Mouse (Mus musculus) urinary bladder, postnatal 4 days (tissue): Measurements from ENCODE around the gene Nadk2.

Experiments used
- DNase-seq, 2 experiments: peaks; one replicate each; pipeline ENCODE4 v3.0.0; 2021 to 2022; ENCODE audit warnings: low spot score in 2 of 2

The Nadk2 gene

DNA sequence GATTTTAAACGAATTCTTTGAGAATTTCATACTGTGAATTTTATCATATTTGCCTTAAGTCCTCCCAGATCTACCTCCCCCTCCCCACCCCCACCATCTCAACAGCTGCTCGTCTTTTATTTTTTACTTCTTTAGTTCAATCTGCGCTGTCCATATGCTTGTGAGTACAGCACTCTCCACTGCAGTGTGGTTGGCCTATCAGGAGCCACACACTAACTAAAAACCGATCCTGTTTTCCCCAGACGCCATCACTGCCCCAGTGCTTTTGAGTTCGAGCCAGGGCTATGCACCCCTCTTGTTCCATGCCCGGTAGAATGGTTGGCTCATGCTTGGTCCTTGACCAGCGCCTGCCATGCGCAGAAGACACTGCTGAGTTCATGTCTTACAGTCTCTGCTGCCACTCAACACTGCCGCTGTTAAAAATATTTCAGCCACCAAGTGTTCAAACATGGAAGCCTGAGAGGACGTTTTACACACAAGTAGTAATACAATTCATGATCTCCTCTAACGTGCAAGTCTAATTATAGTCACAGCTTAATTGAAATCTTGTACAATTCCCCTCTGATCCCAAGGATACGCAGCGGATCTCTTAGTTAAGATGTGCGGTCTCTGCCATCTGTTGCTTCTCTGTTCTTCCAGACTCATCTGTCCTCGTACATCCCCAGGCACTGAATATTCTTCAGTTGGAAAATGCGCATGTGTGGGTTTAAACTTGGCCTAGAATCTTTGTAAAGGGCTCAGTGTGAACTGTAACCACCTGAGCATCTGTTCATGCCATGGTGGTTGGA is 17.0 kb downstream of the Nadk2 start:
- no peak for DNase-seq

DNA sequence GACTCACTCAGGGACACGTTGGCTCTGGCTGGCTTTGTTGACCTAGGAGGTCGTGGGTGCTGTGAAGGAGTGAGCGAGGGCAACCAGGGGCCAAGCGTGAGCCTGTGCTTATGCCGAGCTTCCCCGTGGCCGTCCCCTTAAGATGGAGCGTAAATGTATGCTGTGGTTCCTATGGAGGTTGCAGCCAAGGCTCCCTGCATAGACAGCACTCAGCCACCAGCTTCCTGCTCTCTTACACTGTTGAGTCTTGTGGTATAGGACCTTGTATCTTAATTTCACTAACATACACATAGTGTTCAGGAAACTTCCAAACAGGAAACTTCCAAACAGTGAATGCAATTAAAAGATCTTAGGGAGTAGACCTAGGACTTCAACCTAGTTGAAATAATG is 17.6 kb downstream of the Nadk2 start:
- no peak for DNase-seq

DNA sequence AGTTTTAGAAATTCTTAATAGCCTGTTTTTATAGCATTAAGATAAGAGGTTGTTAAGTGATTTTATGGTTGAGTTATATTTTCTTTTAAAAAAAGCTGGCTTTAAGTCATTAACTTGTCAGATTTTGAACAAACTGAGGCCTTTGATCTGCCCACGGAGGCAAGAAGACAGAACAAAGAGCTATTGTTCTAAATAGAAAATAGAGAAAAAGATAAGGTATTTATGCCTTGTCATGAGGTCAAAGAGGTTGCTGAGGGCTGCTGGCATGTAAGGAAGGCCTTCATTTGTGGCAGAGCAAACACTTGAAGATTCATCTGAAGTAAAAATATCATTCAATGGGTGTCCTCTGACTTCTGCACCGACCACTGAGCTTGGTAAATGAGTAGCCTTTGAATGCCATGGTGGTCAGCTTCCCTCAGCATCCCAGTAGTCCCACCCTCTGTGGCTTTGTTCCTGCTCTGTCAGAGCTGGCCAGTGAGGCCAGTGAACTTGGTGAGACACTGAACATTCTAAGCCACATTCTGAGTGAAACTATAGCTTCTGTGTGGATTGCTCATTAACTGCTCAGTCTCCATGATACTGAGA is 18.2 kb downstream of the Nadk2 start:
- DNase-seq = no peak

- DNase-seq = no peak
Observed at GRCm38 (mm10) chr15:9090662-9091061, 19.6 kb downstream of the Nadk2 start.

DNA sequence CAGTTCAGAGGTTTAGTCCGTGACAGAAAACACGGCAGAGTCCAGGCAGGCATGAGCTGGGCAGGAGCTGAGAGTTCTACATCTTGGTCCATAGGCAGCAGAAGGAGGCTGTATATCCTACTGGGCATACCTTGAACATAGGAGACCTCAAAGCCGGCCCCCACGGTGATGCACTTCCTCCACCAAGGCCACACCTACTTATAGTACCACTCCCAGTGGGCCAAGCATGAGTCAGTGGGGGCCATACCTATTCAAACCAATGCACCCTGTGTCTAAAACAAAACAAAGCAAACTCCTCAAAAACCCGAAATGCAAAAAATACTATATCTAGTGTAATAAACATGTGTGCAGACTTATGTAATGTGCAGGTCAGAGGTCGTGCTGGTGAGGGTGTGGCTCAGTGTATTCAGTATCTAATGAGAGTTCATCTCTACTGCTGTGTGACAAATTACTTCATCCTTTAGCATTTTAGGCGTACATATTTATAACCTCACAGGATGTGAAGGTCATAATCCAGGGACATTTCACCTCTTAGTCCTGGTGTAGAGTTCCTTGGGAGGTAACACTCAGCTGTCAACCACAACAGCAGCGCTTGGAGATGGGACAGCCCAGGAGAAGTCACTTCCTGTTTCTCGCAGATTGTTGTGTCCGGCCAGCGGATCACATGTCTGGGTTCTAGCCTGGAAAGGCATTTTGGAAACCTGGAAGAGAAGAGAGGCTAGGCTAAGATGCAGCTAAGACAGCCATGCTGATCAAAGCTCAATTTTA is 22.7 kb downstream of the Nadk2 start:
- DNase-seq = no peak

- no peak for DNase-seq
Observed at GRCm38 (mm10) chr15:9094366-9094750, 23.3 kb downstream of the Nadk2 start.

GRCm38 (mm10) chr15:9096865-9097264 is 25.8 kb downstream of the Nadk2 start:
- no peak for DNase-seq

GRCm38 (mm10) chr15:9100446-9101077 is 29.5 kb downstream of the Nadk2 start:
- no peak for DNase-seq

DNA sequence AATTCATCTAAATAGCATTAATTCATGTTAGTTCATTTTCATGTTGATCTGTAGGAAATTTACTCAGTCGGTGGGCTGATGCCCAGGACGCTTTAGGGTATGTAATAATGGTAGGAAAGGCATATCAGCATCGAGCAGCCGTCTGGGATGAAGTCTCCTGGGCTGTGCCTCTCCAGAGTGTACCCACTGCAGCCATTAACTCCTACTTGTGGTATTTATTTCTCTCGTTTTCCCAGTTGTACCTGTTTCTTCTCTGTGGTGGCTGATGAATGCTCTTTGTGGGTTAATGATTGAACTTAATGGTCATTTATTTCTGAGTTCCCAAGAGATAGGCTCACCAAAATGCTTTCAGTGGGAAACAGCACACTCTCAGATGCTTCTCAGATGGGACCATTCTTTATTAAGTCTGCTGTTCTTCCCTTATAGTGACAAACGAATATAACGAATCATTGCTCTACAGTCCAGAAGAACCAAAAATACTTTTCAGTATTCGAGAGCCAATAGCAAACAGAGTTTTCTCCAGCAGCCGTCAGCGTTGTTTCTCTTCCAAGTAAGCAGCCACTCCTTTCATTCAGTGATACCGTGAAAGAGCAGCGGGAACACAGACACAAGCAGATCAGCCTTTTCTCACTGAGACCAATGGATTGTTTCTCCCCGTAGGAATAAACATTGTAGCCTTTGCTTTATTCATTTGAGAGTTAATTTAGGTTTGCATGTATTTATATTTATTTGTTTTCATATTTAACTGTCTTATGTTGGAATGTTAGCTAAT is 35.4 kb downstream of the Nadk2 start:
- DNase-seq = no peak

- no peak for DNase-seq
Observed at GRCm38 (mm10) chr15:9110526-9111347, 39.7 kb downstream of the Nadk2 start.

DNA sequence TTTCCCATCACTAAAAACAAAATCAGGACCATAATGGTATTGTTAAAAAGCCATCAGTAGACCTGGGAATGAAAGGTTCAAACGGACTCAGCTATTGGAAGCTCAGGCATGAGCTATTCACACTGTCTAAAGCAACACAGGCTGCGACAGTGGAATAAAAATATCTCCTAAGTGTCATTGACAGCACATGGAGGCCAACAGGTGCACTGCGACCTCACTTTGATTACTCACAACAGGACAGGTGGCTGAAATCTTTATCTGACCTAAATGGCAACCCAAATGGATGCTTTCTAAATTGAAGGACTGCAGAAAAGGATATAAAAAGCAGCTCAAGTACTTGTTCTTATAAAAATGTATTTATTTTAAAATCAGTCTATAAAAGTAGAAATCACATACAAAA is 40.6 kb downstream of the Nadk2 start:
- DNase-seq = no peak

GRCm38 (mm10) chr15:9113556-9113955 is 42.5 kb downstream of the Nadk2 start:
- no peak for DNase-seq

DNA sequence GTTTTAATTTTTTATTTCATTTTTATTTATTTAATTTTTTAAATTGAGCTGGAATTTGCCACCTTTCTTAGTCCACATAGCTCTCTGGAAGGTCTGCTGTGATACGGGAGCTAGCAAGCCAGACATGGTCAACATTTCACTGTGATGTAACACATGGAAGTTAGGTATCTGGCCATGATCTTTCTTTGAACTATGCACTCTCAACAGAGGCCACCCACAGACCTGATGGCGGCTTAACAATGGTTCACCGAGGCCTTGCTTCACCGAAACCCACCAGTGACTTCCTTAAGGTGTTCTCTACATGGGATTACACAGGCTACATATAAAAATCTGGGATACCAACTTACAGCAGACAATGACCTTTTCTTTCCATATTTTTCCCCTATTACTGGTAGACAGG is 43.1 kb downstream of the Nadk2 start:
- no peak for DNase-seq

- DNase-seq = no peak
Observed at GRCm38 (mm10) chr15:9114599-9114998, 43.5 kb downstream of the Nadk2 start.

DNA sequence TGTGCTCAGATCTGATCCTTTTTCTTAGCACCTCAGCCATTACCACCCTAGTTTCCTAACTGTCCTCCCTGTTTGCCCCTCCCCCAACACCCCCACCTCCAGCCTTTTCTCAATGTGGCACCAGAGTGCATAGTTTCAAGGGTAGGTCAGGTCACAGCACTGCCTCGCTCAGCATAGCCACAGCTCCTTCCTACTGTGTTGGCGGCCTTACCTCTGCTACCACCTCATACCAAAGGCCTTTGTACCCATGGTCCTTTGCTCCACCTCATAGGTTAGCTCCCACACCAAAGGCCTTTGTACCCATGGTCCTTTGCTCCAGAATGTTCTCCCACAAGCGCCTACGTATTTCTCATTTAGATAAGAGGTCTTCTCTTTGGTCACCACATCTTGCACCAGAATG is 47.8 kb downstream of the Nadk2 start:
- DNase-seq = no peak

GRCm38 (mm10) chr15:9120081-9120480 is 49.0 kb downstream of the Nadk2 start:
- DNase-seq = no peak

- no peak for DNase-seq
Observed at GRCm38 (mm10) chr15:9122989-9123388, 51.9 kb downstream of the Nadk2 start.

DNA sequence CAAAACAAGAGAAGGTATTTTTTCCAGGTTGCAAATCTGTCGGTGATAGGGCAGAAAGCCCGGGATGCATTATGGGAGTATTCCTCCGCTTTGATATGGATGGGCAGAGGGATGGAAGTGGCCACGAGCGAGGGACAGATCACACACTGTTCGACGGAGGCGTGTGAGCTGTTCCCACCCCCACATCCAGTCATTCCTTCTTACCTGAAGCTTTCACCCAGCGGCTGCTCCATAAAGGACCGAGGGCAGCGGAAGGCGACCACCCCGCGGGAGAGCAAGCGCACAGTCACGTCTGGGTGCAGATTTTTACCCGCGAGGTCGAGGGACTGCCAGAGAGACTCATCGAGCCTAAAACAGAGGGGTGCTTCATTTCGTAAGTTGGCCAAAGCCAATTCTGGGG is 53.8 kb downstream of the Nadk2 start:
- DNase-seq = no peak

- DNase-seq = no peak
Observed at GRCm38 (mm10) chr15:9127051-9127791, 56.2 kb downstream of the Nadk2 start.
